Mouse (Mus musculus) liver, adult (tissue): ENCODE data around the gene Trex2.
"Not testable (repeated sequence)": the region's sequence is repeated elsewhere in the genome, so short reads cannot be mapped to it uniquely, and the experiment has no call there.

ENCODE experiments used
- GATA4 ChIP-seq: IDR thresholded peaks from 2 replicates; pipeline ENCODE4 v1.6.1; 2014; ENCODE audit warnings: mild to moderate bottlenecking, low read length; ENCODE audit not compliant: insufficient replicate concordance

The Trex2 gene

GRCm38 (mm10) chrX:73465483-73466186 is 30.5 kb upstream of the Trex2 start:
- no peak for TF ChIP-seq GATA4

DNA sequence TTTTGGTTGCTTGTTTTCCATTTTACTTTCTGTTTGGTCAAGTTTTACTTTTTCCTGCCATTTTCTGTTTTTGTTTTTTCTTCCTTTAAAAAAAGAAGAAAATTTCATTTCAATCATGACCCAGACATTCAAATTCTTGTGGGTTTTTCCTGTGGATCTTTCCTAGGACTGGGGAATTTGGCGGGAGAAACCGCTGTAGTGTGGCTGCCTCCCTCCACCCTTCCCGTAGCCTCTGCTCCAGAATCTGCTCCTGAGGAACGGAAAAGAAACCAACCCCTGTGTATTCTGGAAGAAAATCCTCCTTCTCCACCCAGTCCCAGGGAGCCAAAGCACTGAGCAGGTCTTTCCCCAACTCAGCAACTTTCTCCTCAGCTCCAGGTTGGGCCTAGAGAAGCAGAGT is 25.6 kb upstream of the Trex2 start:
- TF ChIP-seq GATA4 = no peak

DNA sequence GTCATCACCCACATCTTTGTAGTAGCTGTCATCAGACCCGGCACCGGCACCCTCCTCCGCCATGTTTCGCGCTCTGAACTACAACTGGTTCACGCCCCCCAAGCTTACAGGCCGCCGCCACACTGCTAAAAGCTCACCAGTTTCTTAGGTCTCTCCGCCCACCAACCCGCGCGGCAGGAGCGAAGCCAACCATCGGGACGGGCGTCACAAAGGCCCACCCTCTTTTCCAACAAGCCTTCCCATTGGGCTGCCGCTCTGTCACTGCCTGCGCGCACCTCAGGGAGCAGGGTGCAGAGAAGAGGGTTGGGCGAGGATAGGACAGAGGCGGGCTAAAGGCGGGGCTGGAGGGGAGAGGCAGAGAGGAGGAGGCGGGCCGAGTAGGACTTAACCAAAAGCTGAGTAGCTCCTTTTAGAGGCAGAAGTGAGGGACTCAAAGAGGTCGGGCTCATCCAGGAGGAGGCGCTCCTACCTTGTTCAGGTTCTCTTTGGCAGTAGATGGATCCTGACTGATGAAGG is 23.8 kb upstream of the Trex2 start, which contains the start of gene Haus7:
Haus7 (minus strand) TSS at position 168 of the 516 bp plus-strand sequence.
- TF ChIP-seq GATA4 = no peak

GRCm38 (mm10) chrX:73451949-73452348 is 16.8 kb upstream of the Trex2 start:
- TF ChIP-seq GATA4 = no peak

- no peak for TF ChIP-seq GATA4
These were observed 6.3 kb upstream of the Trex2 start for GRCm38 (mm10) chrX:73441428-73441827.

DNA sequence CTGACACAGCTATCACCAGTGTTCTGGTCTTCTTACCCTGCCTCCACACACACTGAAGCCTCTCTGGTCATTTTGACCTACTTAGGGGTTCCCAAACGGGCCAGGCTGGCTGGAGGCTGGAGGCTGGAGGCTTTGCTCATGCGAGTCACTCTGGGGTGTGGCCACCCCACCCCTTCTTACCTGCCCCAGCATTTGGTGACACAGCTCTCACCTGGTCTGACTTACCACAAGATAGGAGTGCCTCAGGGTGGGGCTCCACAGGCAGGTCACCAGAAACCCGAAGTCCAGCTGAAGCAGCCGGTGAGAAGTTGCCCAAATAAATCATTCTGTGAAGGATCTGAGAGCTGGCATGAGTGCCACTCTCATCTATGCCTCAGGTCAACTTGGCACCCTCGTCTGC is 2.3 kb downstream of the Trex2 start:
- no peak for TF ChIP-seq GATA4

GRCm38 (mm10) chrX:73430036-73430435 is 5.1 kb downstream of the Trex2 start:
- no peak for TF ChIP-seq GATA4

GRCm38 (mm10) chrX:73412767-73413166 is 22.4 kb downstream of the Trex2 start:
- TF ChIP-seq GATA4 = no peak

GRCm38 (mm10) chrX:73410880-73411517 is 24.1 kb downstream of the Trex2 start, which contains the start of gene Zfp92:
Zfp92 (plus strand) TSS chrX:73411096.
- TF ChIP-seq GATA4 = no peak

- TF ChIP-seq GATA4 = no peak
These were observed 33.5 kb downstream of the Trex2 start for GRCm38 (mm10) chrX:73401616-73402015.

DNA sequence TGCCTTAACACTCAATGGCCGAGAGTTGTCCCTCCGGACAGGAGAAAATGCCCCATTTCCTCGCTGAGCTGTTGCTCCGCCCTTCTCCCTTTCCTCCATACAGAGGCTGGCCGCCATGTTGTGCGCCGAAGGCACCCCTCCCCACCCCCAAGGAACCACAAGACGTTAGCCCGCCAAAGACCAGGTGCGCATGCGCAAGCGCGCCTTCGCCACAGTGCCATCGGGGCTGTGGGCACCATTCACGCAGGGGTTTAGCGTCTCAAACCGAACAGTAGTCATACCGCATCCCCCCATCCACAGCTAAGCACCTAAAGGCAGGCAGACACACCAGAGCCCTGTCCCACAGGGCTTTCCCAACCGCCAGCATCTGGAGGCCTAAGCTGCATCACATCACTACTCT is 34.2 kb downstream of the Trex2 start:
- no peak for TF ChIP-seq GATA4

- TF ChIP-seq GATA4 = not testable (repeated sequence)
These were observed 36.5 kb downstream of the Trex2 start, which contains the start of gene Gm18336 for GRCm38 (mm10) chrX:73398636-73399035. Gm18336 (minus strand) TSS chrX:73398736.

GRCm38 (mm10) chrX:73396446-73396845 is 38.7 kb downstream of the Trex2 start:
- TF ChIP-seq GATA4 = no peak

- TF ChIP-seq GATA4 = no peak
These were observed 43.7 kb downstream of the Trex2 start for GRCm38 (mm10) chrX:73391481-73391880.

- no peak for TF ChIP-seq GATA4
These were observed 50.2 kb downstream of the Trex2 start for GRCm38 (mm10) chrX:73384924-73385323.

DNA sequence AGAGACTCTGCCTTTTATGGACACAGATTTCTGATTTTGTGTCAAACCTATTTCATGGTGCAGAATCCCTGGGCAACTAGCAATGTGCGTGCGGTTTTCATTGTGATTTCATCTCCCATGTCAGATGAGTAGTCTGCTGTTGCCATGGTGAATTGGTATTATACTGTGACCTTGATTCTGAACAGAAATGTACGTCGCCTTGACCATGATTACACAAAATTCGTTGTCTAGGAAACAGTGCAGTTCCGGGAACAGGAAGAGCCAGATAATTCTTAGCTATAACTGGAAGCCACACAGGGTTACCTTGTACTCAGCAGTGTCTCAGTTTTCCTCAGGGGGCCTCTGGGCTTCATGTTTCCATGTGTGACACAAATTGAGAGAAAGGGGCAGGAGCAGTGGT is 50.7 kb downstream of the Trex2 start:
- no peak for TF ChIP-seq GATA4
